ENCODE assay signal across 9 mouse cellular contexts in the genomic region with DNA sequence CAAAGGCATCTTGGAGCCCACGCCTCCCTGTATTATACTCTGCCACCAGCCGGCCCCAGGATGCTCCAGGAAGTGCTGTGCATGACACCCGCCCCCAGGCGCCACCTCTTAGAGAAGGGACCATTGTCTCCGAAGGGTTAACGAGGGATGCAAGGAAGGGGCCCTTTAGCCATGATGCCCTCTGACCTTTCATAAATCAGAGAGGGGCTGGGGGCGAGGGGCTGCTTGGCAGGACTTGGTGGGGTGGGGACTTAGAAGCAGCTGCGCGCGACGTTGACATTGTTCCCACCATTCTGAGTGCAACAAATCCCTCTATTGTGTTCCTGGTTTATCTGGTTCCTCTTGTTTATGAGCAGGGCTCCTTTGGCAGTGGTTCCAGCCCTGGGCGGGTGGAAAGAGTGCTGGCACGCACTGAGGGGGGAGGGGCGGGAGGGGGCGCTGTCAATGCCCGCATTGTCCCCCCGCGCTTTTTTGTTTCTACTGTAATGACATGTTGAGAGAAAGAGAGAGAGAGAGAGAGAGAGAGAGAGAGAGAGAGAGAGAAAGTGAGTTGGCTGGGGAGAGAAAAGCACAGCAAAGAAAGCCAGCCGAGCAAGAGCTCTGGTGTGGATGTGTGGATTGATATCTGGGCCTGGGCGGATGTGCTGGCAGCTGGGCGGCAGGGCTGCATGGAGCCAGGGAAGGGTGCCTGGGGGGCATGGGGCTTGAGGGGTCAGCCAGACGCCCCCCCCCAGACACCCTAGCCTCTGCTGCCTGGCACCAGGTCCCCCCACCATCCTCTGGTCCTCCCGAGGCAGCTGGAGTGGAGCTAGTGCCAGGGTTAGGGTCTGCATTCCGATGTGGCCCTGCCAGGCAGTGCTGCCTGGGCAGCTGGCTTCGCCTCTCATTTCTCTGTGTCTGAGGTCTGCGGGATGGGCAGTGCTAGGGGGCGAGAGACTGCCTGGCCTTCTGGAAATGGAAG. TPM values are rescaled to one million over a fixed set of nuclear protein-coding genes. Genes with fewer than 3 reads are reported as not detected.
DNase-seq lines count a peak whose midpoint lies in the region; ATAC-seq lines count a peak whose summit lies in the region.
"Had no signal": no experiment of that assay in that cellular context is flagged by ENCODE, and none has a peak within 500 bp of the region (broad histone marks: within the 10 kb centered on the region; RNA-seq: fewer than 3 reads in every experiment).

No protein-coding gene starts in this region.

- H3K4me2 ChIP-seq in heart, embryonic 12.5 days = peak overlapping the region; percentile 41
- peak overlapping the region; percentile 29 for H3K4me2 ChIP-seq in midbrain, embryonic 11.5 days

- peaks cover 39% of the 10 kb centered on the region for H3K4me1 ChIP-seq in heart, embryonic 12.5 days (replicated peaks)
- peaks cover 20% of the 10 kb centered on the region for H3K4me1 ChIP-seq in midbrain, embryonic 11.5 days (ENCODE audit: control insufficient read depth, insufficient read depth, low read length)

- WGBS in heart, embryonic 12.5 days = 42% methylated on average over 27 of the region's 27 CpGs
- 16% methylated on average over 25 of the region's 27 CpGs for WGBS in midbrain, embryonic 11.5 days

- H3K9me3 ChIP-seq in heart, embryonic 12.5 days (replicated peaks) = 0 out of 2 replicates have a peak, but pooled peaks cover 3% of the 10 kb centered on the region
- no peaks in the 10 kb centered on the region for H3K9me3 ChIP-seq in midbrain, embryonic 11.5 days (ENCODE audit: control insufficient read depth, low read length)
- H3K9me3 ChIP-seq: G1E had no signal

- H3K4me3 ChIP-seq in heart, embryonic 12.5 days = no peak overlapping the region
- no peak overlapping the region for H3K4me3 ChIP-seq in midbrain, embryonic 11.5 days (ENCODE audit: low read depth, low read length)

- peak; percentile 48 for DNase-seq in gastrocnemius, postnatal 10 days
- no peak for DNase-seq in gastrocnemius, adult 18-20 months (ENCODE audit: low spot score)
- peak; percentile 79 for DNase-seq in embryo, embryonic 10 days (ENCODE audit: low spot score)
- DNase-seq in layer of hippocampus, postnatal 36 days = peak; percentile 38 to 49
- peak; percentile 95 for DNase-seq in midbrain, embryonic 11.5 days (ENCODE audit: low spot score, missing footprints)
- peak; percentile 68 for DNase-seq in testis, postnatal 14 days (ENCODE audit: low spot score)

- H3K36me3 ChIP-seq in heart, embryonic 12.5 days = no peaks in the 10 kb centered on the region
- H3K36me3 ChIP-seq in midbrain, embryonic 11.5 days (ENCODE audit: control insufficient read depth, insufficient read depth, low read length) = no peaks in the 10 kb centered on the region
- H3K36me3 ChIP-seq: G1E had no signal

- no peaks in the 10 kb centered on the region for H3K27me3 ChIP-seq in heart, embryonic 12.5 days (replicated peaks)
- H3K27me3 ChIP-seq in midbrain, embryonic 11.5 days (ENCODE audit: control insufficient read depth, insufficient read depth, low read length) = no peaks in the 10 kb centered on the region

- peak; percentile 74 for ATAC-seq in heart, embryonic 12.5 days (ENCODE audit: insufficient number of reproducible peaks, low FRiP score)
- ATAC-seq in midbrain, embryonic 11.5 days (ENCODE audit: low FRiP score) = peak; percentile 87
- ATAC-seq in erythroid progenitor cell, adult 5-6 weeks (replicated peaks; ENCODE audit: low FRiP score, poor library complexity, severe bottlenecking) = no peak

- peak overlapping the region; percentile 70 for H3K27ac ChIP-seq in heart, embryonic 12.5 days (ENCODE audit: poor library complexity, severe bottlenecking)
- H3K27ac ChIP-seq in midbrain, embryonic 11.5 days (ENCODE audit: low read depth, low read length) = peak overlapping the region; percentile 81

- H3K9ac ChIP-seq in heart, embryonic 12.5 days = 0 out of 2 replicates have a peak overlapping the region, but pooled peaks have one; percentile 48
- peak overlapping the region; percentile 54 for H3K9ac ChIP-seq in midbrain, embryonic 11.5 days (ENCODE audit: low read length)

RNA-seq across cellular contexts. Expression of a gene that starts 28.1 kb away (rescaled TPM):
- total RNA-seq in gastrocnemius, postnatal 10 days (2021) = 1 to 10 TPM; 7.6 to 8.1 TPM
- 1 to 10 TPM; 1.0 to 1.3 TPM for total RNA-seq in gastrocnemius, adult 18-20 months (2021)
- 0.28 and 0.44 TPM in 2 replicates for polyA plus RNA-seq in heart, embryonic 12.5 days (2016; fragmentation: Nextera tagmentation; extraction: Ambion mirVana)
- 10 to 100 TPM; 28.9 to 31.6 TPM for total RNA-seq in layer of hippocampus, postnatal 36 days (2021)
- polyA plus RNA-seq in midbrain, embryonic 11.5 days (2014; fragmentation: Nextera tagmentation; extraction: Ambion mirVana) = 0.64 and 0.95 TPM in 2 replicates
- not detected in 2 replicates for total RNA-seq in erythroid progenitor cell, adult 5-6 weeks (2015; ENCODE audit: low replicate concordance)
- total RNA-seq in erythroid progenitor cell, adult 5-6 weeks (2017; ENCODE audit: low replicate concordance) = not detected in 2 replicates
- polyA plus RNA-seq: G1E had no signal

RNA-seq across cellular contexts. Expression of a gene that starts 35.8 kb away (rescaled TPM):
- total RNA-seq in gastrocnemius, postnatal 10 days (2021) = 10 to 100 TPM; 21.4 to 24.8 TPM
- total RNA-seq in gastrocnemius, adult 18-20 months (2021) = 10 to 100 TPM; 33.7 to 34.8 TPM
- 33.8 and 37.6 TPM in 2 replicates for polyA plus RNA-seq in heart, embryonic 12.5 days (2016; fragmentation: Nextera tagmentation; extraction: Ambion mirVana)
- 10 to 100 TPM; 43.9 to 48.3 TPM for total RNA-seq in layer of hippocampus, postnatal 36 days (2021)
- polyA plus RNA-seq in midbrain, embryonic 11.5 days (2014; fragmentation: Nextera tagmentation; extraction: Ambion mirVana) = 18.7 and 21.1 TPM in 2 replicates
- 2.9 and 3.4 TPM in 2 replicates for total RNA-seq in erythroid progenitor cell, adult 5-6 weeks (2015; ENCODE audit: low replicate concordance)
- 1.9 TPM in 1 of 2 replicates, not detected in the other for total RNA-seq in erythroid progenitor cell, adult 5-6 weeks (2017; ENCODE audit: low replicate concordance)

RNA-seq across cellular contexts. Expression of a gene that starts 36.0 kb away (rescaled TPM):
- under 1 TPM; 0.45 to 0.54 TPM for total RNA-seq in gastrocnemius, postnatal 10 days (2021)
- total RNA-seq in gastrocnemius, adult 18-20 months (2021) = under 1 TPM; 0.55 to 0.69 TPM
- polyA plus RNA-seq in heart, embryonic 12.5 days (2016; fragmentation: Nextera tagmentation; extraction: Ambion mirVana) = 0.49 and 1.0 TPM in 2 replicates
- total RNA-seq in layer of hippocampus, postnatal 36 days (2021) = under 1 TPM; 0.50 to 0.99 TPM
- 0.12 and 0.57 TPM in 2 replicates for polyA plus RNA-seq in midbrain, embryonic 11.5 days (2014; fragmentation: Nextera tagmentation; extraction: Ambion mirVana)
- total RNA-seq in erythroid progenitor cell, adult 5-6 weeks (2015; ENCODE audit: low replicate concordance) = not detected in 2 replicates
- not detected in 2 replicates for total RNA-seq in erythroid progenitor cell, adult 5-6 weeks (2017; ENCODE audit: low replicate concordance)
- polyA plus RNA-seq: G1E had no signal

RNA-seq across cellular contexts. Expression of a gene that starts 52.1 kb away (rescaled TPM):
- total RNA-seq in gastrocnemius, postnatal 10 days (2021) = 1 to 10 TPM in 1 of 2 experiments, under 1 TPM in 1; 0.54 to 1.1 TPM
- 1 to 10 TPM; 1.1 to 1.2 TPM for total RNA-seq in gastrocnemius, adult 18-20 months (2021)
- polyA plus RNA-seq in heart, embryonic 12.5 days (2016; fragmentation: Nextera tagmentation; extraction: Ambion mirVana) = 6.3 and 6.6 TPM in 2 replicates
- total RNA-seq in layer of hippocampus, postnatal 36 days (2021) = 1 to 10 TPM; 8.9 to 9.3 TPM
- polyA plus RNA-seq in midbrain, embryonic 11.5 days (2014; fragmentation: Nextera tagmentation; extraction: Ambion mirVana) = 9.5 and 10.2 TPM in 2 replicates
- not detected in 2 replicates for total RNA-seq in erythroid progenitor cell, adult 5-6 weeks (2015; ENCODE audit: low replicate concordance)
- total RNA-seq in erythroid progenitor cell, adult 5-6 weeks (2017; ENCODE audit: low replicate concordance) = not detected in 2 replicates

RNA-seq across cellular contexts. Expression of a gene that starts 52.4 kb away (rescaled TPM):
- total RNA-seq in gastrocnemius, postnatal 10 days (2021) = 10 to 100 TPM; 73.5 to 80.9 TPM
- 10 to 100 TPM; 69.3 to 76.8 TPM for total RNA-seq in gastrocnemius, adult 18-20 months (2021)
- polyA plus RNA-seq in heart, embryonic 12.5 days (2016; fragmentation: Nextera tagmentation; extraction: Ambion mirVana) = 265 and 289 TPM in 2 replicates
- total RNA-seq in layer of hippocampus, postnatal 36 days (2021) = 100 to 1,000 TPM in 1 of 2 experiments, 10 to 100 TPM in 1; 98.9 to 101 TPM
- polyA plus RNA-seq in midbrain, embryonic 11.5 days (2014; fragmentation: Nextera tagmentation; extraction: Ambion mirVana) = 354 and 362 TPM in 2 replicates
- total RNA-seq in erythroid progenitor cell, adult 5-6 weeks (2015; ENCODE audit: low replicate concordance) = 15.1 and 32.7 TPM in 2 replicates
- total RNA-seq in erythroid progenitor cell, adult 5-6 weeks (2017; ENCODE audit: low replicate concordance) = 17.0 and 20.3 TPM in 2 replicates

Comparison
In these comparisons a context has a peak if more than half of its experiments do, and no peak if none do; other contexts are left out.
1. RNA of a gene that starts 35.8 kb away (total RNA-seq): 43.9 to 48.3 TPM in layer of hippocampus, postnatal 36 days, 33.7 to 34.8 TPM in gastrocnemius, adult 18-20 months and 21.4 to 24.8 TPM in gastrocnemius, postnatal 10 days; 1.9 to 3.4 TPM in erythroid progenitor cell, adult 5-6 weeks; every median in the first group is over 4 times any median in the second.